Mouse (Mus musculus) erythroblast, embryonic 14.5 days (primary cell): ENCODE data around the gene Gm5269. TPM values are rescaled to one million over a fixed set of nuclear protein-coding genes. Genes with fewer than 3 reads are reported as not detected.

Experiments
- H3K27me3 ChIP-seq: 2 replicates; pipeline ENCODE4 v1.6.1; 2012; ENCODE audit warnings: inconsistent platforms; ENCODE audit not compliant: control insufficient read depth
- H3K36me3 ChIP-seq: 2 replicates; pipeline ENCODE4 v1.6.1; 2012; ENCODE audit warnings: mild to moderate bottlenecking, inconsistent platforms; ENCODE audit not compliant: control insufficient read depth
- H3K4me1 ChIP-seq: 2 replicates; pipeline ENCODE4 v1.6.1; 2012; ENCODE audit warnings: inconsistent platforms; ENCODE audit not compliant: control insufficient read depth
- H3K4me3 ChIP-seq: replicated peaks from 2 replicates; pipeline ENCODE3; 2012; ENCODE audit warnings: moderate library complexity, mild to moderate bottlenecking, inconsistent platforms
- H3K9me3 ChIP-seq: 2 replicates; pipeline ENCODE4 v1.6.1; 2012; ENCODE audit warnings: low read length, inconsistent platforms, mixed read lengths; ENCODE audit not compliant: control insufficient read depth
- GATA1 ChIP-seq: IDR thresholded peaks from 2 replicates; pipeline ENCODE4 v1.6.1; 2012; ENCODE audit warnings: low read length, inconsistent platforms, mixed read lengths
- TAL1 ChIP-seq: IDR thresholded peaks from 3 replicates; pipeline ENCODE4 v1.6.1; 2012; ENCODE audit warnings: low read length, inconsistent platforms, mixed read lengths
- polyA plus RNA-seq: library from polyadenylated mRNA; stranded (reverse); fragments of >175 nt; gene quantifications from 2 replicates; pipeline ENCODE4 v1.2.3, GENCODE M21; 2012

Gm5269 gene
- polyA plus RNA-seq, 1 experiment = not detected

GRCm38 (mm10) chr1:45917136-45917803 lies 27.2 kb upstream of the Gm5269 start:
- Histone ChIP-seq H3K4me1 (peaks cover 3% of the 10 kb centered on the region), H3K4me3 (no peak overlapping the region), H3K36me3 (peaks cover 98% of the 10 kb centered on the region), H3K9me3 (no peaks in the 10 kb centered on the region), H3K27me3 (no peaks in the 10 kb centered on the region)
- TF ChIP-seq TAL1 (no peak), GATA1 (no peak)

GRCm38 (mm10) chr1:45916174-45916573 lies 26.1 kb upstream of the Gm5269 start:
- Histone ChIP-seq H3K27me3 (no peaks in the 10 kb centered on the region), H3K9me3 (no peaks in the 10 kb centered on the region), H3K4me1 (peaks cover 3% of the 10 kb centered on the region), H3K36me3 (peaks cover 99% of the 10 kb centered on the region), H3K4me3 (no peak overlapping the region)
- no peak for TF ChIP-seq GATA1
- TF ChIP-seq TAL1 = no peak

DNA sequence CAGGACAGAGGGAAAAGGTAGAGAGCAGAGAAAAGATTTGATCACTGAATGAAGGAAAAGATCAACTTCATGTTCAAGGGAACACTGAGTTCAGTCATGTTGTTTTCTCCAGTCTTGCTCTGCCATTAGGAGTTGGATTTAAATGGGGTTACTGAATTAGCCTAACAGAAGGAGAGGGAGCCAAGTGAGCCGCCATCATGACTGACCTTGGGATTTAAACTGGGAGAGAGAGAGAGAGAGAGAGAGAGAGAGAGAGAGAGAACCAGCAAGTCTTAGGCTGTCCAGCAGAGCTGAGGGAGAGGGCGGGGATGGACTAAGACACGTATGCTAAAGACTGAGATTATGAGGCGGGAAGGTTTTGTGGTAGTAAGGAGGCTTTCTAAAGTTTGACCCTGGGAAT lies 24.2 kb upstream of the Gm5269 start:
- no peaks in the 10 kb centered on the region; the same call in 1 of the 2 replicates for H3K4me1 ChIP-seq
- H3K4me3 ChIP-seq = no peak overlapping the region
- peaks cover 98% of the 10 kb centered on the region for H3K36me3 ChIP-seq
- no peaks in the 10 kb centered on the region for H3K9me3 ChIP-seq
- TF ChIP-seq TAL1 = no peak
- no peak for TF ChIP-seq GATA1
- H3K27me3 ChIP-seq = no peaks in the 10 kb centered on the region

DNA sequence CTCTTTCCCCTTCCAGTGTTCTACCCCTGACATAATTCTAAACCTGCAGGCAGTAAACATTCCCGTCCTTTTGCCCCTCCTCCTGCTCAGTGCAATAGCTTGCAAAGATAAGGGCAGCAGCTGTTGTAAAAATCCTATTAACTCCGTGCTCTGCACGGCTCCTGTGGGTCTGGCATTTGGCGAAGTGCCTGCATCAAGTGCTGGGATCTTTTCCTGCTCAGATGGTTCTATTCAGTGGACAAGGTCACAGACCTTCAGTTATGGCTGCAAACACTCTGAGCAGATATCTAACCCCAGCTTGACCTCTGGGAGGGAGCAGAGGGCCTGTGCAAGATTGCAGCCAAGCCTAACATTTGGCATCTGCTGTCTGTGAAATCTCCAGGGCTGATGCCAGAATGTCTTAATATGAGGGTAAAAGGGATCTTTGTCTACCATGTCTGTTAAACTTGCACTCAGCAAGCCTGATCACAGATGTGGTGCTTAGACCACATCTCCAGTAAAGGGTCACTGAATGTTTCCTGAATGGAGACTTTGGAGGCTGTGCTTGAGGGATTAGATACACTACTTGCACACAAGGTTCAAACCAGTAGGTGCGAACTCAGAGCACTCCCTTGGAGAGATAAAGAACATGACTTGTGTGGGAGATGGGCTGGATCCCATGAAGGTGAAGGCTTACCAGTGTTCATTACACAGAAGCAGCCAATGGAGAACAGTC lies 15.2 kb upstream of the Gm5269 start:
- Histone ChIP-seq H3K9me3 (no peaks in the 10 kb centered on the region), H3K4me3 (no peak overlapping the region), H3K36me3 (peaks cover 59% of the 10 kb centered on the region), H3K27me3 (no peaks in the 10 kb centered on the region), H3K4me1 (peaks cover 4% of the 10 kb centered on the region; the same call in 1 of the 2 replicates)
- no peak for TF ChIP-seq GATA1
- no peak for TF ChIP-seq TAL1

- Histone ChIP-seq H3K4me3 (no peak overlapping the region), H3K27me3 (no peaks in the 10 kb centered on the region), H3K36me3 (peaks cover 48% of the 10 kb centered on the region), H3K4me1 (peaks cover 4% of the 10 kb centered on the region; the same call in 1 of the 2 replicates), H3K9me3 (no peaks in the 10 kb centered on the region)
- TF ChIP-seq TAL1 = no peak
- no peak for TF ChIP-seq GATA1
Observed at GRCm38 (mm10) chr1:45904161-45904560, 14.1 kb upstream of the Gm5269 start.

DNA sequence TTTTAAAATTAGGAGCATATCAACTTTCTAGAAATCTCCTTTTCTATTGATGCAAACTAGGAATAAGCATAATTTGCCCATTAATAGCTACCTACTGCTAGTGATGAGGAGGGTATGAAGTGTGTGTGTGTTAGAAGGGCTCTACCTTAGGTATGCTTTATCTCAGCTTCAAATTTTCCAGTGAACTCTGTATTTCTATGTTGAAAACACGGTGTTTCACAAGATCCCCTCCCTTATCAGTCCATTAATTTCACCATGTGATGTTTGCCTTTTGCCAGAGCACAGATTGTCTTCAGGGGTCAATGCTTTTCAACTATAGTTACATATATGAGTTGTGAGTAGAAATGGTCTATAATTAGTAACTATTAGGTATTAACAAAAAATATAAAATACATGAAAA lies 8.0 kb upstream of the Gm5269 start:
- H3K36me3 ChIP-seq = peaks cover 3% of the 10 kb centered on the region
- H3K4me1 ChIP-seq = no peaks in the 10 kb centered on the region; the same call in 1 of the 2 replicates
- H3K4me3 ChIP-seq = no peak overlapping the region
- no peaks in the 10 kb centered on the region for H3K27me3 ChIP-seq
- TF ChIP-seq TAL1 (no peak), GATA1 (no peak)
- H3K9me3 ChIP-seq = no peaks in the 10 kb centered on the region

DNA sequence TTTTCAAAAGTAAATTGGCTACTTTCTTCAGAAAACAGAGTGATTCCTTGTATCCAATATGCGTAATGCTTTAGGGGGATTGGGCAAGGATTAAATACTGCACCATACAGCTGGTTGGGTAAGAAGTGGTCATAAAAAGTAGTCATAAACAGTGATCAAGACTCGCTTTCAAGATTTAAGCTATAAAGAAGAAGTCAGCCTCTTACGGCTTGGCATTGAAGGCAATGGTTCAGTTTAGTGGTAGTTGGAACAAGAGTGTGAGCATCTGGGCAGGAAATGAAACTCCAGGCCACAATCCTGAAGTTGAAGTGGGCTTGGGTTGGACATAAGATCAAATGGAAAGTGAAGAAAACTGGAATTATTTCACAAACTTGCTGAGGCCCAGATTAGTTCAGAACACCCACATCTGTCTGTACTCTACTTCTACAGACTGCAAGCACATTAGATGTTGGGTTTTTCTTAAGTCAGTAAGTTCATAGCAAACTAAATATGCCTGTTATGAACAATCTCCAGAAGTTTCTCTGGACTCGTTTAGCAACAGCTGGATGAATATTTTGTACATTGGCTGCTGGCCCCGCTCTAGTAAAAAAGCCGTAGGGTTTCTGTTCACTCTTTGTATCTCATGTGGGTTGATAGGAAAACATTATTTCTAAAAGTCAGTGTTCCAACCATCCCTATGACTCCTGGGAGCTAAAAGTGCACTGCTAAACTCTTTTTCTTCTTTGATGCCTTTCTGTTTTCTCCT lies 4.3 kb upstream of the Gm5269 start:
- TF ChIP-seq TAL1 (no peak), GATA1 (no peak)
- Histone ChIP-seq H3K4me3 (no peak overlapping the region), H3K27me3 (peaks cover 4% of the 10 kb centered on the region; the same call in 1 of the 2 replicates), H3K4me1 (no peaks in the 10 kb centered on the region; the same call in 1 of the 2 replicates), H3K9me3 (no peaks in the 10 kb centered on the region), H3K36me3 (no peaks in the 10 kb centered on the region)

DNA sequence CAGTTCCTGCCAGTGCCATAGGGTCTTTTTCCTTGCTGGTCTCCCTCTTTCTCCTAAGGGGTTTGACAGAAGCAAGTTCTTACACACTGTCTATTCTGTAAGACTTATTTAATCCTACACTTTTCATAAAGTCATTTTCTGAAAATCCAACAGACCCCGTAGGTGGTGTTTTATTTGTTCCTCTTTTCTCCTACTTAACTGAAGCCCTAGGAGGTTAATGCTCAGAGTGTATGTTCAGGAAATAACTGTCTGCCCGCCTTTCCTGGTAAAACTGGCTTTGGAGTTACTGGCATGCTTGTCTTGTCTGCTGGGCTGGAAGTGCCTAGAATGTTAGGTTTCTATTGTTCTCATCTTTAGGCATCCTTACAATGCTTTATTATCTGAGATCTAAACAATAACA lies 1.9 kb upstream of the Gm5269 start:
- Histone ChIP-seq H3K36me3 (no peaks in the 10 kb centered on the region), H3K27me3 (peaks cover 4% of the 10 kb centered on the region; the same call in 1 of the 2 replicates), H3K4me3 (no peak overlapping the region), H3K9me3 (no peaks in the 10 kb centered on the region), H3K4me1 (no peaks in the 10 kb centered on the region; the same call in 1 of the 2 replicates)
- TF ChIP-seq TAL1 (no peak), GATA1 (no peak)

DNA sequence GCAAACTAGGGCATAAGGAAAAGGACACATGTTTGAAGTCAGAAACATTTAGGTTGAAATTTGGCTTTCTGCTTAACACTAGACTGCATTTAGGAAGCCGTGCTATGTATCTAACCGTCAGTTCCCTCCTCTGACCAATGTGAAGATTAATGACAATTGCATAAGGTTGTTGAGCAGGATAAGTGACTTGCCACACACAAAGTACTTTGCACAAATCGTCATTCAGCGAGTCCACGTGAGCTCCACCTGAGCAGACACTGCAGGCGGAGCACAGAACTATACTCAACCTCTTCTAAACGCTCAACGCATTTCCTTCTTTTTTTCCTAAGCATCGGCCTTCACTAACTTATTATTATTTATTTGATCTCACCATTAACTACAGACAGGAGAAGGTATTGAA lies 3.3 kb downstream of the Gm5269 start:
- H3K4me1 ChIP-seq = no peaks in the 10 kb centered on the region
- TF ChIP-seq GATA1 (no peak), TAL1 (no peak)
- peaks cover 4% of the 10 kb centered on the region; the same call in 1 of the 2 replicates for H3K27me3 ChIP-seq
- no peak overlapping the region for H3K4me3 ChIP-seq
- no peaks in the 10 kb centered on the region for H3K36me3 ChIP-seq
- H3K9me3 ChIP-seq = no peaks in the 10 kb centered on the region
